Mouse (Mus musculus): ENCODE data around the gene Meiob.
A peak's percentile ranks its signal among the peaks of the same experiment; 100 is the strongest.

- TF ChIP-seq CTCF (IDR thresholded peaks at IDR 0.05; ENCODE audit: borderline replicate concordance, insufficient read depth, low read depth, low read length), result peak; percentile 50
- TF ChIP-seq POLR2A (IDR thresholded peaks at IDR 0.05; ENCODE audit: borderline replicate concordance, insufficient read depth, low read length), result no peak
Observed at GRCm38 (mm10) chr17:24881738-24882440, 77.8 kb downstream of the Meiob start.
